Mouse (Mus musculus): Measurements from ENCODE around the gene Zcchc10. TPM values are rescaled to one million over a fixed set of nuclear protein-coding genes. Genes with fewer than 3 reads are reported as not detected.
"Not testable (repeated sequence)": the region's sequence is repeated elsewhere in the genome, so short reads cannot be mapped to it uniquely, and the experiment has no call there.

Gene Zcchc10
- polyA plus RNA-seq, 1 experiment from 2014 or later = 23.2 TPM

GRCm38 (mm10) chr11:53335505-53336181 lies 11.2 kb downstream of the Zcchc10 start:
- H3K27ac ChIP-seq (ENCODE audit: low read length) = no peak overlapping the region
- H3K4me1 ChIP-seq (replicated peaks; ENCODE audit: control insufficient read depth, insufficient read depth, low read length) = no peaks in the 10 kb centered on the region
- 41% methylated on average over 3 of the region's 3 CpGs for WGBS

GRCm38 (mm10) chr11:53336182-53336571 lies 11.7 kb downstream of the Zcchc10 start:
- Histone ChIP-seq H3K4me1 (replicated peaks; ENCODE audit: control insufficient read depth, insufficient read depth, low read length) (no peaks in the 10 kb centered on the region), H3K27ac (ENCODE audit: low read length) (no peak overlapping the region), H3K36me3 (ENCODE audit: control insufficient read depth, insufficient read depth, low read length) (peaks cover 4% of the 10 kb centered on the region), H3K4me3 (ENCODE audit: low read length) (no peak overlapping the region), H3K27me3 (ENCODE audit: control insufficient read depth, insufficient read depth, low read depth, low read length) (no peaks in the 10 kb centered on the region), H3K4me2 (ENCODE audit: low read depth, low read length) (no peak overlapping the region), H3K9ac (ENCODE audit: low read length) (no peak overlapping the region), H3K9me3 (ENCODE audit: control insufficient read depth, low read length) (no peaks in the 10 kb centered on the region)
- ATAC-seq (ENCODE audit: low read depth) = no peak

More at GRCm38 (mm10) chr11:53335505-53336181, 11.2 kb downstream of the Zcchc10 start:
- peaks cover 8% of the 10 kb centered on the region for H3K36me3 ChIP-seq (ENCODE audit: control insufficient read depth, insufficient read depth, low read length)
- no peak overlapping the region for H3K9ac ChIP-seq (ENCODE audit: low read length)
- H3K27me3 ChIP-seq (ENCODE audit: control insufficient read depth, insufficient read depth, low read depth, low read length) = no peaks in the 10 kb centered on the region
- H3K4me3 ChIP-seq (ENCODE audit: low read length) = no peak overlapping the region
- H3K4me2 ChIP-seq (ENCODE audit: low read depth, low read length) = no peak overlapping the region
- no peak for ATAC-seq (ENCODE audit: low read depth)
- H3K9me3 ChIP-seq (ENCODE audit: control insufficient read depth, low read length) = no peaks in the 10 kb centered on the region

GRCm38 (mm10) chr11:53336924-53337323 lies 12.4 kb downstream of the Zcchc10 start:
- ATAC-seq (ENCODE audit: low read depth) = no peak
- no peaks in the 10 kb centered on the region for H3K27me3 ChIP-seq (ENCODE audit: control insufficient read depth, insufficient read depth, low read depth, low read length)
- no peaks in the 10 kb centered on the region for H3K4me1 ChIP-seq (replicated peaks; ENCODE audit: control insufficient read depth, insufficient read depth, low read length)
- H3K4me3 ChIP-seq (ENCODE audit: low read length) = no peak overlapping the region
- WGBS = 70% methylated on average over 1 of the region's 1 CpGs
- no peak overlapping the region for H3K4me2 ChIP-seq (ENCODE audit: low read depth, low read length)
- no peaks in the 10 kb centered on the region for H3K9me3 ChIP-seq (ENCODE audit: control insufficient read depth, low read length)
- no peaks in the 10 kb centered on the region; the same call in 1 of the 2 replicates for H3K36me3 ChIP-seq (ENCODE audit: control insufficient read depth, insufficient read depth, low read length)
- no peak overlapping the region for H3K27ac ChIP-seq (ENCODE audit: low read length)
- H3K9ac ChIP-seq (ENCODE audit: low read length) = no peak overlapping the region

- Histone ChIP-seq H3K27me3 (ENCODE audit: control insufficient read depth, insufficient read depth, low read depth, low read length) (no peaks in the 10 kb centered on the region), H3K36me3 (ENCODE audit: control insufficient read depth, insufficient read depth, low read length) (no peaks in the 10 kb centered on the region; the same call in 1 of the 2 replicates), H3K4me3 (ENCODE audit: low read length) (no peak overlapping the region), H3K9me3 (ENCODE audit: control insufficient read depth, low read length) (no peaks in the 10 kb centered on the region), H3K4me2 (ENCODE audit: low read depth, low read length) (no peak overlapping the region), H3K27ac (ENCODE audit: low read length) (no peak overlapping the region), H3K4me1 (replicated peaks; ENCODE audit: control insufficient read depth, insufficient read depth, low read length) (no peaks in the 10 kb centered on the region), H3K9ac (ENCODE audit: low read length) (no peak overlapping the region)
- ATAC-seq (ENCODE audit: low read depth) = no peak
- 57% methylated on average over 8 of the region's 8 CpGs for whole genome bisulfite sequencing
Measured at GRCm38 (mm10) chr11:53337684-53338083, 13.2 kb downstream of the Zcchc10 start.

GRCm38 (mm10) chr11:53341019-53341418 lies 16.5 kb downstream of the Zcchc10 start:
- not testable (repeated sequence) for H3K27ac ChIP-seq (ENCODE audit: low read length); H3K9ac ChIP-seq (ENCODE audit: low read length); H3K9me3 ChIP-seq (ENCODE audit: control insufficient read depth, low read length); H3K36me3 ChIP-seq (ENCODE audit: control insufficient read depth, insufficient read depth, low read length); ATAC-seq (ENCODE audit: low read depth); H3K4me3 ChIP-seq (ENCODE audit: low read length); H3K4me2 ChIP-seq (ENCODE audit: low read depth, low read length); H3K4me1 ChIP-seq (replicated peaks; ENCODE audit: control insufficient read depth, insufficient read depth, low read length); H3K27me3 ChIP-seq (ENCODE audit: control insufficient read depth, insufficient read depth, low read depth, low read length)
- 67% methylated on average over 9 of the region's 10 CpGs for WGBS

- Histone ChIP-seq H3K9me3 (ENCODE audit: control insufficient read depth, low read length) (no peaks in the 10 kb centered on the region), H3K9ac (ENCODE audit: low read length) (no peak overlapping the region), H3K4me1 (replicated peaks; ENCODE audit: control insufficient read depth, insufficient read depth, low read length) (no peaks in the 10 kb centered on the region), H3K4me2 (ENCODE audit: low read depth, low read length) (no peak overlapping the region), H3K4me3 (ENCODE audit: low read length) (no peak overlapping the region), H3K36me3 (ENCODE audit: control insufficient read depth, insufficient read depth, low read length) (no peaks in the 10 kb centered on the region), H3K27me3 (ENCODE audit: control insufficient read depth, insufficient read depth, low read depth, low read length) (no peaks in the 10 kb centered on the region), H3K27ac (ENCODE audit: low read length) (no peak overlapping the region)
- no peak for ATAC-seq (ENCODE audit: low read depth)
- WGBS = 62% methylated on average over 5 of the region's 5 CpGs
Measured at GRCm38 (mm10) chr11:53342711-53343110, 18.2 kb downstream of the Zcchc10 start.

GRCm38 (mm10) chr11:53345328-53345727 lies 20.8 kb downstream of the Zcchc10 start:
- WGBS = 10% methylated on average over 5 of the region's 5 CpGs
- ATAC-seq (ENCODE audit: low read depth) = no peak

GRCm38 (mm10) chr11:53345738-53346137 lies 21.3 kb downstream of the Zcchc10 start:
- Histone ChIP-seq H3K36me3 (ENCODE audit: control insufficient read depth, insufficient read depth, low read length) (no peaks in the 10 kb centered on the region), H3K4me3 (ENCODE audit: low read length) (no peak overlapping the region), H3K27me3 (ENCODE audit: control insufficient read depth, insufficient read depth, low read depth, low read length) (no peaks in the 10 kb centered on the region), H3K9me3 (ENCODE audit: control insufficient read depth, low read length) (no peaks in the 10 kb centered on the region), H3K27ac (ENCODE audit: low read length) (no peak overlapping the region), H3K9ac (ENCODE audit: low read length) (no peak overlapping the region), H3K4me1 (replicated peaks; ENCODE audit: control insufficient read depth, insufficient read depth, low read length) (no peaks in the 10 kb centered on the region), H3K4me2 (ENCODE audit: low read depth, low read length) (no peak overlapping the region)
- ATAC-seq (ENCODE audit: low read depth) = no peak
- 5% methylated on average over 2 of the region's 2 CpGs for WGBS

More at GRCm38 (mm10) chr11:53345328-53345727, 20.8 kb downstream of the Zcchc10 start:
- Histone ChIP-seq H3K4me2 (ENCODE audit: low read depth, low read length) (no peak overlapping the region), H3K9me3 (ENCODE audit: control insufficient read depth, low read length) (no peaks in the 10 kb centered on the region), H3K4me3 (ENCODE audit: low read length) (no peak overlapping the region), H3K27me3 (ENCODE audit: control insufficient read depth, insufficient read depth, low read depth, low read length) (no peaks in the 10 kb centered on the region), H3K36me3 (ENCODE audit: control insufficient read depth, insufficient read depth, low read length) (no peaks in the 10 kb centered on the region), H3K4me1 (replicated peaks; ENCODE audit: control insufficient read depth, insufficient read depth, low read length) (no peaks in the 10 kb centered on the region), H3K27ac (ENCODE audit: low read length) (no peak overlapping the region), H3K9ac (ENCODE audit: low read length) (no peak overlapping the region)

- H3K9ac ChIP-seq (ENCODE audit: low read length) = peak within 1 kb of the TSS; percentile 97
- peak; percentile 97 for ATAC-seq (ENCODE audit: low read depth)
- H3K27ac ChIP-seq (ENCODE audit: low read length) = peak within 1 kb of the TSS; percentile 97
- H3K27me3 ChIP-seq (ENCODE audit: control insufficient read depth, insufficient read depth, low read depth, low read length) = no peaks in the 10 kb centered on the region
- H3K4me2 ChIP-seq (ENCODE audit: low read depth, low read length) = peak within 1 kb of the TSS; percentile 60
- no peaks in the 10 kb centered on the region for H3K36me3 ChIP-seq (ENCODE audit: control insufficient read depth, insufficient read depth, low read length)
- under 1% methylated on average over 109 of the region's 127 CpGs for WGBS
- H3K4me1 ChIP-seq (replicated peaks; ENCODE audit: control insufficient read depth, insufficient read depth, low read length) = peaks cover 5% of the 10 kb centered on the region
- peak within 1 kb of the TSS; percentile 96 for H3K4me3 ChIP-seq (ENCODE audit: low read length)
- no peaks in the 10 kb centered on the region for H3K9me3 ChIP-seq (ENCODE audit: control insufficient read depth, low read length)
Measured at GRCm38 (mm10) chr11:53350291-53351223, 26.1 kb downstream of the Zcchc10 start, which contains the start of gene Aff4. Gene Aff4 (plus strand): TSS chr11:53350833.

Measured in lung, embryonic 16.5 days (tissue).